Mouse (Mus musculus) liver, adult 2 months (tissue): ENCODE measurements around the gene Chchd3. TPM values are rescaled to one million over a fixed set of nuclear protein-coding genes. Genes with fewer than 3 reads are reported as not detected.

Source experiments
- DNase-seq: peaks from one replicate; pipeline ENCODE4 v3.0.0-alpha.2; 2011; ENCODE audit warnings: low read depth, low spot score; ENCODE audit errors: extremely low read depth
- H3K27ac ChIP-seq: fragments of 200-500 bp; replicated peaks from 2 replicates; pipeline ENCODE4 v1.5.1; 2012; ENCODE audit warnings: low read depth, mild to moderate bottlenecking, control low read depth, inconsistent platforms, low read length; ENCODE audit not compliant: insufficient read depth
- H3K27me3 ChIP-seq: fragments of 200-500 bp; 2 replicates; pipeline ENCODE4 v1.6.1; 2012; ENCODE audit warnings: mild to moderate bottlenecking, moderate library complexity, low read length, inconsistent platforms; ENCODE audit not compliant: control insufficient read depth, insufficient read depth
- H3K36me3 ChIP-seq: fragments of 200-500 bp; 2 replicates; pipeline ENCODE4 v1.6.1; 2012; ENCODE audit warnings: low read length, inconsistent platforms; ENCODE audit not compliant: control insufficient read depth, insufficient read depth
- H3K4me1 ChIP-seq: fragments of 200-500 bp; 2 replicates; pipeline ENCODE4 v1.6.1; 2011; ENCODE audit warnings: low read length; ENCODE audit not compliant: control insufficient read depth, insufficient read depth
- H3K4me3 ChIP-seq: fragments of 200-500 bp; 2 replicates; pipeline ENCODE4 v1.5.1; 2011; ENCODE audit warnings: low read depth, mild to moderate bottlenecking, control low read depth, low read length, moderate library complexity; ENCODE audit not compliant: insufficient read depth
- H3K79me2 ChIP-seq: fragments of 200-500 bp; 2 replicates; pipeline ENCODE4 v1.6.1; 2012; ENCODE audit warnings: inconsistent platforms, mild to moderate bottlenecking, low read length, moderate library complexity; ENCODE audit not compliant: control insufficient read depth, insufficient read depth
- H3K9ac ChIP-seq: fragments of 200-500 bp; 2 replicates; pipeline ENCODE4 v1.6.1; 2012; ENCODE audit warnings: low read depth, mild to moderate bottlenecking, control low read depth, inconsistent platforms, low read length
- CTCF ChIP-seq: fragments of 200-500 bp; IDR thresholded peaks from 2 replicates; pipeline ENCODE4 v1.5.1; 2011; ENCODE audit warnings: low read depth, low read length, control low read depth
- POLR2A ChIP-seq: fragments of 200-500 bp; IDR thresholded peaks from 2 replicates; pipeline ENCODE4 v1.6.1; 2011; ENCODE audit warnings: low read length, control low read depth; ENCODE audit not compliant: insufficient read depth; ENCODE audit errors: extremely low read depth
- WGBS: fragments of 180-500 bp; shearing (Covaris S2); methylation state at CpG from one replicate; pipeline ENCODE4 v1.1.7; 2018; 5-methylcytosine and 5-hydroxymethylcytosine counted together
- polyA plus RNA-seq: library from polyadenylated mRNA; depleted of rRNA; stranded (reverse); fragments of >200 nt; gene quantifications from 2 replicates; pipeline ENCODE4 v1.2.3, GENCODE M21; 2012
- total RNA-seq: library from RNA; depleted of rRNA; stranded (reverse); fragments of >200 nt; gene quantifications from 2 replicates; pipeline ENCODE4 v1.2.3, GENCODE M21; 2014

Chchd3 gene
- total and polyA plus RNA-seq, 2 experiments, result 88.0 to 158 TPM

DNA sequence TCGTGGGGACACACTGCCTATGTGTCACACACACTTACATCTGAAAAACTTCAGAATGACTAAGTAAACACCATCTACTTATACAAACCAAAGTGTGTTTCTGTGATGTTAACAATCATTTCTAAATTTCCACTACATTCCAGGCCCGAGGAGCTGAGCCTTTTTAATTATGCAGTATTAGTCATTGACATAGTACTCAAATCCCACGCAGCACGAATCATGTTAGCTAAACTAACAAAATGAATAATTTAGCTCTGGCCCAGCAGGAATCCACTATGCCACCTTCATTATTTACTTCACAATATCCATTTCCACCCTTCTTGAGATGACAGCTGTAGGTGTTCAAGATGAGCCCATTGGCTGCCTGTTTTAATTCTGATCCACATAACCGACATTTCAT lies 76.2 kb downstream of the Chchd3 start:
- no peak for DNase-seq
- Histone ChIP-seq H3K4me3 (no peak overlapping the region), H3K27me3 (no peaks in the 10 kb centered on the region), H3K4me1 (no peaks in the 10 kb centered on the region; the same call in 1 of the 2 replicates), H3K9ac (no peak overlapping the region), H3K79me2 (peaks cover 6% of the 10 kb centered on the region; the same call in 1 of the 2 replicates), H3K36me3 (no peaks in the 10 kb centered on the region), H3K27ac (no peak overlapping the region)
- 92% methylated on average over 5 of the region's 5 CpGs for WGBS
- TF ChIP-seq POLR2A (no peak), CTCF (no peak)

DNA sequence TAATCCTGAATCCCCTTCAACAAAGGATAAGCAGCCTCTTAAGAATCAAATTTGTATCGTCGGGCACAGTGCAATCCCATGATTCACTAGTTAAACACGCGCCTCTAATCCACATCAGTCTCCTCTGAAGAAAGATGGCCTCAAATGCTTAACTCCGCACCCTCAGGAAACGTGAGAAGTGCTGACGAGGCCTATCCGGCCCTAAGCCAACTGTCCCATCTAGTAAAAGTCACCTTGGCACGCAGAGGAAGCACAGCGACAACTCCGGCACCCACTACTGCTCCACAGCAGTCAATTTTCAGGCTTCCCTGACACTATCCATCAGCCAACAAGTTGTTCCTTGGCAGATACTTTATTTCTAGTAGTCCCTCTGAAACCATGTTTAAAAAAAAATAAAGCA lies 78.8 kb downstream of the Chchd3 start:
- WGBS, result 76% methylated on average over 11 of the region's 11 CpGs
- H3K4me3 ChIP-seq, result no peak overlapping the region
- H3K79me2 ChIP-seq, result peaks cover 25% of the 10 kb centered on the region; the same call in 1 of the 2 replicates
- H3K9ac ChIP-seq, result no peak overlapping the region
- DNase-seq, result no peak
- H3K4me1 ChIP-seq, result peaks cover 4% of the 10 kb centered on the region
- H3K27me3 ChIP-seq, result no peaks in the 10 kb centered on the region
- no peak overlapping the region for H3K27ac ChIP-seq
- H3K36me3 ChIP-seq, result no peaks in the 10 kb centered on the region
- TF ChIP-seq POLR2A (no peak), CTCF (no peak)

DNA sequence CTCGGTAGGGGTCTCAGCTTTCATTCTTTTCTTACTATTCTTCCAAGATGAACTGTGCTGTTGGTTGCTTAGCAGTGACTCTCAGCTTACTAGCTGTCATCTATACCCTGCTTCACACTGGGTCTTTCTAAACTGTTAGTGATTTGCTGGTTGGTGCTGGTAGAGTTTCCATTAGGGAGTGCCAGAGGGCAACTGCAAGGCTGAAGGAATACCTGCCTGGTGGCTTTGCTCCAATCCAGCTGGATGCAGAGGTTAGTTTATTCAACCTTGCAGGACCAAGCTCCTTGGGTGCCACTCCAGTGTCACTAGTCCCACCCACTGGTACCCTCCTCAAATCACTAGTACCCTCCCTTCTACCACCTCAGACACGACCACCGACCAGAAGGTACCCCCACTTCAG lies 81.2 kb downstream of the Chchd3 start:
- DNase-seq, result peak; percentile 44
- H3K9ac ChIP-seq, result no peak overlapping the region
- no peaks in the 10 kb centered on the region for H3K27me3 ChIP-seq
- WGBS, result 93% methylated on average over 3 of the region's 3 CpGs
- H3K79me2 ChIP-seq, result peaks cover 28% of the 10 kb centered on the region; the same call in 1 of the 2 replicates
- no peak overlapping the region for H3K27ac ChIP-seq
- no peak for TF ChIP-seq POLR2A
- TF ChIP-seq CTCF, result no peak
- H3K4me3 ChIP-seq, result no peak overlapping the region
- no peaks in the 10 kb centered on the region for H3K36me3 ChIP-seq
- H3K4me1 ChIP-seq, result peaks cover 4% of the 10 kb centered on the region

DNA sequence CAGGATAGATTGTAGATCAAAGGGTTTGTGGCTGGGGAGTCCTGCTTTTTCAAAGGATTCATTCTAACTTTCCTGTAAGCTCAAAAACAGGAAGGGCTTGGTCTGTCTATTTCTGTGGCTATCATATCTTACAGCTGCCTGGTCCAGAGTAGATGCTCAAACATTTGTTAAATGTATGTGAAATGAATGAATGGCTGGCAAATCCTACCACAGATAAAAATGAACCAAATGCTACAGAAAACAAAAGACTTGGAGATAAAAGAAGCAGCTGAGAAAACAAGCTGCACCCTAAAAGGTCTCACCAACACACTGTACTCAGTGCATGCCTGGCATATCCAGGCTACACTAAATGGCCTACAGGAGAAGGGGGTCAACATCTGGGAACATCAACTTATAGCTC lies 88.1 kb downstream of the Chchd3 start:
- Histone ChIP-seq H3K9ac (no peak overlapping the region), H3K27ac (no peak overlapping the region), H3K27me3 (no peaks in the 10 kb centered on the region), H3K79me2 (peaks cover 34% of the 10 kb centered on the region), H3K4me3 (no peak overlapping the region), H3K4me1 (no peaks in the 10 kb centered on the region; the same call in 1 of the 2 replicates), H3K36me3 (peaks cover 8% of the 10 kb centered on the region)
- DNase-seq, result no peak
- TF ChIP-seq POLR2A (no peak), CTCF (no peak)

DNA sequence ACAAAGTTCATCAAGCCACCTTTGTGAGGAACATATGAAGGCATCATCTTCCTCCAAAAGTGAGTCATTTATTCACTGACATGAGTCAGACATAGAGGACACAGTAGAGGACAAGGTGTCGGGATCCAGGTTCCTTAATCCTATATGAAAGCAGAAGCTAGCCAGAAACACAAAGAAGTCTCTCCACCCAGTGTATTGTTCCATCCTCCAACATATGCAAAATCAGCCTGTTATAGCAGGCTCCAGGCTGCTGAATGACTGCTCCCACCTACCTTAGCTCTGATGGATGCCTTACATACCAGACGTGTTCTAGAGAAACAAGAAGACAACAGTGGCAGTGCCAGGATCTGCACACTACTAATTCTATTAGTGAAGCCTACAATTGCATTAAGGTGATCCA lies 91.1 kb downstream of the Chchd3 start:
- no peak for TF ChIP-seq POLR2A
- no peak for TF ChIP-seq CTCF
- peaks cover 4% of the 10 kb centered on the region for H3K4me1 ChIP-seq
- H3K27me3 ChIP-seq, result no peaks in the 10 kb centered on the region
- no peak overlapping the region for H3K9ac ChIP-seq
- no peak overlapping the region for H3K27ac ChIP-seq
- peaks cover 35% of the 10 kb centered on the region for H3K79me2 ChIP-seq
- 97% methylated on average over 2 of the region's 2 CpGs for WGBS
- no peak for DNase-seq
- H3K4me3 ChIP-seq, result no peak overlapping the region
- H3K36me3 ChIP-seq, result peaks cover 9% of the 10 kb centered on the region

DNA sequence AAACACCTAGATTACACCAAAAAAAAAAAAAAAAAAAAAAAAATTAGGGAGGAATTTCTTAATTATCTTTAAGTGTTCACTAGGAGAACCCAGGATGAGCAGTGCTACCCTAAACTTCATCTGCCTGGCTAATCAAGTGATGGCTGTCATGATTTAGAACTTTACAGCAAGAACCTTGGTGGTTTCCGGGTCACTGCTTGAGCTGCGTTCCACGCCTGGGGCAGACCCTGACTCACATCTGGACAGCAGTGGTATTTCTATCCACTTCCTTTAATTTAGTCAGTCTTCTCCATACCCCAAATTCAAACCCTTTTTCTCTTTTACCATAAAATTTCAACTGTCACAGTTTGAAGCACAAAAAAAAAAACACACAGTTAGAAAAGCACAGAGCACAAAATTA lies 98.0 kb downstream of the Chchd3 start:
- no peak for DNase-seq
- Histone ChIP-seq H3K36me3 (peaks cover 3% of the 10 kb centered on the region), H3K27me3 (no peaks in the 10 kb centered on the region), H3K79me2 (peaks cover 17% of the 10 kb centered on the region; the same call in 1 of the 2 replicates), H3K9ac (no peak overlapping the region), H3K4me1 (peaks cover 15% of the 10 kb centered on the region), H3K27ac (no peak overlapping the region), H3K4me3 (no peak overlapping the region)
- no peak for TF ChIP-seq POLR2A
- TF ChIP-seq CTCF, result no peak
- 98% methylated on average over 3 of the region's 3 CpGs for WGBS
